Mouse (Mus musculus) E14TG2a.4 (cell line): ENCODE data around the gene Xkrx.
"Not testable (repeated sequence)": the region's sequence is repeated elsewhere in the genome, so short reads cannot be mapped to it uniquely, and the experiment has no call there.

Experiments used
- H3K27me3 ChIP-seq: 2 replicates; pipeline ENCODE4 v1.6.1; 2014; ENCODE audit warnings: low read length, control low read depth; ENCODE audit not compliant: insufficient read depth
- H3K36me3 ChIP-seq: 2 replicates; pipeline ENCODE4 v1.6.1; 2014; ENCODE audit warnings: low read length, control low read depth; ENCODE audit not compliant: insufficient read depth
- H3K4me1 ChIP-seq: replicated peaks from 2 replicates; pipeline ENCODE4 v1.6.1; 2014; ENCODE audit warnings: low read depth, low read length, control low read depth
- H3K4me3 ChIP-seq: replicated peaks from 2 replicates; pipeline ENCODE4 v1.5.1; 2014; ENCODE audit warnings: mild to moderate bottlenecking, low read length
- H3K9me3 ChIP-seq: 2 replicates; pipeline ENCODE4 v1.6.1; 2014; ENCODE audit warnings: low read length, control low read depth
- CTCF ChIP-seq: conservative IDR thresholded peaks from 2 replicates; pipeline ENCODE4 v1.5.1; 2014; ENCODE audit warnings: low read length
- NANOG ChIP-seq: IDR thresholded peaks from 2 replicates; pipeline ENCODE4 v1.6.1; 2014; ENCODE audit warnings: borderline replicate concordance, low read length, mixed read lengths
- POU5F1 ChIP-seq: IDR thresholded peaks from 2 replicates; pipeline ENCODE4 v1.6.1; 2014; ENCODE audit warnings: low read length, borderline replicate concordance

Xkrx gene

GRCm38 (mm10) chrX:134162043-134162720, at the start of gene Xkrx:
TSS of gene Xkrx (minus strand) at chrX:134162076.
- Histone ChIP-seq H3K27me3 (no peaks in the 10 kb centered on the region), H3K9me3 (peaks cover 12% of the 10 kb centered on the region), H3K4me3 (peak within 1 kb of the TSS; percentile 29), H3K36me3 (no peaks in the 10 kb centered on the region), H3K4me1 (peaks cover 19% of the 10 kb centered on the region; the same call in 1 of the 2 replicates)
- TF ChIP-seq NANOG, result no peak
- no peak for TF ChIP-seq POU5F1
- TF ChIP-seq CTCF, result no peak

- Histone ChIP-seq H3K36me3 (no peaks in the 10 kb centered on the region), H3K9me3 (no peaks in the 10 kb centered on the region), H3K27me3 (no peaks in the 10 kb centered on the region), H3K4me3 (no peak overlapping the region), H3K4me1 (no peaks in the 10 kb centered on the region)
- TF ChIP-seq POU5F1, result no peak
- TF ChIP-seq NANOG, result no peak
- no peak for TF ChIP-seq CTCF
Measured at GRCm38 (mm10) chrX:134211151-134211642, 49.3 kb upstream of the Xkrx start.

- H3K9me3 ChIP-seq, result no peaks in the 10 kb centered on the region
- no peaks in the 10 kb centered on the region for H3K4me1 ChIP-seq
- H3K4me3 ChIP-seq, result no peak overlapping the region
- no peaks in the 10 kb centered on the region for H3K27me3 ChIP-seq
- no peaks in the 10 kb centered on the region for H3K36me3 ChIP-seq
- TF ChIP-seq POU5F1 (no peak), CTCF (no peak)
Measured at GRCm38 (mm10) chrX:134208491-134208890, 46.6 kb upstream of the Xkrx start.

GRCm38 (mm10) chrX:134187201-134187600, 25.3 kb upstream of the Xkrx start, which contains the start of gene Arl13a:
TSS of gene Arl13a (plus strand) at chrX:134187501.
- H3K27me3 ChIP-seq, H3K4me1 ChIP-seq, H3K36me3 ChIP-seq, H3K9me3 ChIP-seq, H3K4me3 ChIP-seq: not testable (repeated sequence)

- Histone ChIP-seq H3K4me3 (no peak overlapping the region), H3K36me3 (no peaks in the 10 kb centered on the region), H3K9me3 (no peaks in the 10 kb centered on the region), H3K4me1 (no peaks in the 10 kb centered on the region), H3K27me3 (no peaks in the 10 kb centered on the region)
- TF ChIP-seq CTCF (no peak), NANOG (no peak), POU5F1 (no peak)
Measured at GRCm38 (mm10) chrX:134174699-134175098, 12.8 kb upstream of the Xkrx start.

- peaks cover 4% of the 10 kb centered on the region for H3K9me3 ChIP-seq
- H3K4me1 ChIP-seq, result no peaks in the 10 kb centered on the region
- TF ChIP-seq NANOG (no peak), POU5F1 (no peak), CTCF (no peak)
- no peaks in the 10 kb centered on the region for H3K36me3 ChIP-seq
- no peak overlapping the region for H3K4me3 ChIP-seq
- H3K27me3 ChIP-seq, result no peaks in the 10 kb centered on the region
Measured at GRCm38 (mm10) chrX:134170584-134170983, 8.7 kb upstream of the Xkrx start.

- Histone ChIP-seq H3K4me1 (peaks cover 15% of the 10 kb centered on the region; the same call in 1 of the 2 replicates), H3K27me3 (no peaks in the 10 kb centered on the region), H3K9me3 (peaks cover 12% of the 10 kb centered on the region), H3K4me3 (no peak overlapping the region), H3K36me3 (no peaks in the 10 kb centered on the region)
- no peak for TF ChIP-seq POU5F1
- no peak for TF ChIP-seq NANOG
- TF ChIP-seq CTCF, result no peak
Measured at GRCm38 (mm10) chrX:134163484-134163883, 1.6 kb upstream of the Xkrx start.

GRCm38 (mm10) chrX:134162826-134163225, 950 bp upstream of the Xkrx start:
- Histone ChIP-seq H3K9me3 (peaks cover 12% of the 10 kb centered on the region), H3K36me3 (no peaks in the 10 kb centered on the region), H3K4me1 (peaks cover 19% of the 10 kb centered on the region; the same call in 1 of the 2 replicates), H3K27me3 (no peaks in the 10 kb centered on the region), H3K4me3 (peak overlapping the region; percentile 29)
- no peak for TF ChIP-seq NANOG
- no peak for TF ChIP-seq POU5F1
- TF ChIP-seq CTCF, result no peak

- Histone ChIP-seq H3K4me3 (no peak overlapping the region), H3K4me1 (peaks cover 19% of the 10 kb centered on the region; the same call in 1 of the 2 replicates), H3K27me3 (no peaks in the 10 kb centered on the region), H3K9me3 (peaks cover 6% of the 10 kb centered on the region), H3K36me3 (no peaks in the 10 kb centered on the region)
- no peak for TF ChIP-seq CTCF
- TF ChIP-seq POU5F1, result no peak
- TF ChIP-seq NANOG, result no peak
Measured at GRCm38 (mm10) chrX:134160442-134160841, 1.4 kb downstream of the Xkrx start.
